Mouse (Mus musculus) heart, adult 9 months (tissue): ENCODE measurements at regions not wholly inside any gene's neighbourhood (a gene's known extent, or its start where the extent isn't known, plus 50 kb on each side); places are given as distances from the start of the nearest gene placed in this dataset.

Experiments used
- DNase-seq, 2 experiments: peaks; one replicate each; pipeline ENCODE4 v3.0.0; 2022; ENCODE audit warnings: low spot score in 2 of 2

- DNase-seq: no peak
Observed at GRCm38 (mm10) chr14:99366281-99366987, 67.9 kb downstream of the Klf5 start.

- DNase-seq: no peak
Observed at GRCm38 (mm10) chr14:99366996-99367555, 68.6 kb downstream of the Klf5 start.

- DNase-seq: no peak
Observed at GRCm38 (mm10) chr14:99369366-99369765, 70.9 kb downstream of the Klf5 start.

GRCm38 (mm10) chr14:99373682-99374081 is 75.2 kb downstream of the Klf5 start:
- DNase-seq: no peak

- DNase-seq: no peak
Observed at GRCm38 (mm10) chr14:99375040-99375610, 76.6 kb downstream of the Klf5 start.

- no peak for DNase-seq
Observed at GRCm38 (mm10) chr14:99376652-99377502, 78.4 kb downstream of the Klf5 start.

GRCm38 (mm10) chr14:99381262-99382017 is 82.9 kb downstream of the Klf5 start:
- DNase-seq: no peak

- no peak for DNase-seq
Observed at GRCm38 (mm10) chr14:99382051-99382450, 83.6 kb downstream of the Klf5 start.

GRCm38 (mm10) chr14:99383170-99383569 is 84.7 kb downstream of the Klf5 start:
- DNase-seq: no peak

- no peak for DNase-seq
Observed at GRCm38 (mm10) chr14:99387581-99387980, 89.1 kb downstream of the Klf5 start.

GRCm38 (mm10) chr14:99389306-99389705 is 90.8 kb downstream of the Klf5 start:
- DNase-seq: no peak

GRCm38 (mm10) chr14:99391700-99392099 is 93.2 kb downstream of the Klf5 start:
- DNase-seq: no peak

GRCm38 (mm10) chr14:99392813-99393212 is 94.3 kb downstream of the Klf5 start:
- DNase-seq: no peak

- DNase-seq: no peak
Observed at GRCm38 (mm10) chr14:99393611-99394010, 95.1 kb downstream of the Klf5 start.

GRCm38 (mm10) chr14:99403155-99403726 is 104.8 kb downstream of the Klf5 start:
- DNase-seq: no peak

GRCm38 (mm10) chr14:99405228-99405627 is 106.7 kb downstream of the Klf5 start:
- DNase-seq: no peak

GRCm38 (mm10) chr14:99411835-99412234 is 113.3 kb downstream of the Klf5 start:
- no peak for DNase-seq

GRCm38 (mm10) chr14:99416169-99416568 is 117.7 kb downstream of the Klf5 start:
- no peak for DNase-seq

- DNase-seq: no peak
Observed at GRCm38 (mm10) chr14:99418970-99419369, 120.5 kb downstream of the Klf5 start.

GRCm38 (mm10) chr14:99423334-99423733 is 124.8 kb downstream of the Klf5 start:
- no peak for DNase-seq

- DNase-seq: no peak
Observed at GRCm38 (mm10) chr14:99427049-99427448, 128.6 kb downstream of the Klf5 start.
